Comparison of ENCODE assay signal across 30 mouse cellular contexts in genomic region chr9:107993013-107993412, GRCm38 (mm10). TPM values are rescaled to one million over a fixed set of nuclear protein-coding genes. Genes with fewer than 3 reads are reported as not detected.
DNase-seq lines count a peak whose midpoint lies in the region; ATAC-seq lines count a peak whose summit lies in the region.
"Had no signal": no experiment of that assay in that cellular context is flagged by ENCODE, and none has a peak within 500 bp of the region (broad histone marks: within the 10 kb centered on the region; RNA-seq: fewer than 3 reads in every experiment).

No protein-coding gene starts in this region.

- no peak overlapping the region for H3K9ac ChIP-seq in heart, embryonic 16.5 days (ENCODE audit: low read length)
- H3K9ac ChIP-seq: embryonic facial prominence, embryonic 12.5 days; hindbrain, embryonic 12.5 days had no signal

- H3K4me3 ChIP-seq in heart, embryonic 16.5 days (ENCODE audit: low read length): no peak overlapping the region
- H3K4me3 ChIP-seq: embryonic facial prominence, embryonic 12.5 days; erythroblast, embryonic 14.5 days; forebrain, embryonic 10.5 days; forebrain, embryonic 13.5 days; hindbrain, embryonic 12.5 days had no signal

- intact Hi-C loops in heart, postnatal 25 days (cut with DNase I): no loop called here

- H3K27me3 ChIP-seq in heart, embryonic 16.5 days (ENCODE audit: control insufficient read depth, insufficient read depth, low read length): no peaks in the 10 kb centered on the region
- H3K27me3 ChIP-seq: embryonic facial prominence, embryonic 12.5 days; forebrain, embryonic 13.5 days; hindbrain, embryonic 12.5 days had no signal

- no peaks in the 10 kb centered on the region; the same call in 1 of the 2 replicates for H3K4me1 ChIP-seq in heart, embryonic 16.5 days (ENCODE audit: control insufficient read depth, insufficient read depth, low read length)
- H3K4me1 ChIP-seq: forebrain, embryonic 13.5 days had no signal

- no peak for DNase-seq in heart, postnatal 25 days (ENCODE audit: low spot score)
- DNase-seq in T-cell, adult 2 months (ENCODE audit: low spot score): peak; percentile 35
- DNase-seq in thymus, postnatal 0 days (ENCODE audit: low spot score): peak; percentile 52
- DNase-seq in thymus, postnatal 25 days: peak; percentile 52
- no peak for DNase-seq in lung, postnatal 36 days
- DNase-seq in left cerebral cortex, adult 18-20 months (ENCODE audit: low spot score in 2 of 2): no peak
- DNase-seq: adrenal gland, postnatal 10 days; adrenal gland, postnatal 36 days; cerebellum, adult 18-20 months; cerebellum, adult 9-10 months; cerebellum, postnatal 14 days; gastrocnemius, postnatal 10 days; gastrocnemius, postnatal 36 days; heart, postnatal 10 days had no signal

- no peak overlapping the region for H3K4me2 ChIP-seq in heart, embryonic 16.5 days (ENCODE audit: low read depth, low read length)
- H3K4me2 ChIP-seq: embryonic facial prominence, embryonic 12.5 days; forebrain, embryonic 13.5 days; heart, embryonic 11.5 days; hindbrain, embryonic 12.5 days had no signal

- H3K27ac ChIP-seq in heart, embryonic 16.5 days (ENCODE audit: low read length): no peak overlapping the region
- H3K27ac ChIP-seq: forebrain, embryonic 10.5 days; forebrain, embryonic 13.5 days; hindbrain, embryonic 12.5 days had no signal

- no peaks in the 10 kb centered on the region for H3K36me3 ChIP-seq in heart, embryonic 16.5 days (ENCODE audit: control insufficient read depth, insufficient read depth)
- H3K36me3 ChIP-seq: embryonic facial prominence, embryonic 12.5 days; forebrain, embryonic 10.5 days; hindbrain, embryonic 12.5 days had no signal

- ATAC-seq in heart, embryonic 16.5 days (replicated peaks; ENCODE audit: extremely low read depth, insufficient read depth, low FRiP score): 0 out of 2 replicates have a peak, but pooled peaks have one; percentile 8
- no peak for ATAC-seq in erythroid progenitor cell, adult 5-6 weeks (replicated peaks; ENCODE audit: low FRiP score, poor library complexity, severe bottlenecking)
- ATAC-seq: activated CD4-positive, CD25-positive, alpha-beta regulatory T cell, adult 4 months; CD4-positive, CD25-positive, alpha-beta regulatory T cell, adult 4 months; forebrain, embryonic 13.5 days; forebrain, embryonic 16.5 days; hindbrain, embryonic 16.5 days had no signal

- 85% methylated on average over 11 of the region's 11 CpGs for WGBS in heart, embryonic 16.5 days

- H3K9me3 ChIP-seq in heart, embryonic 16.5 days (replicated peaks; ENCODE audit: control insufficient read depth, low read length): no peaks in the 10 kb centered on the region
- H3K9me3 ChIP-seq: embryonic facial prominence, embryonic 12.5 days; forebrain, embryonic 10.5 days; forebrain, embryonic 13.5 days; hindbrain, embryonic 12.5 days had no signal

RNA-seq across cellular contexts. Expression of gene Cdhr4, which starts 0.7 kb away (rescaled TPM):
- 4.6 TPM in 2 replicates for polyA plus RNA-seq in heart, embryonic 16.5 days (2015; fragmentation: Nextera tagmentation; extraction: Ambion mirVana)
- 1 to 10 TPM in 1 of 2 experiments, under 1 TPM in 1; 0.87 to 1.0 TPM for total RNA-seq in heart, postnatal 25 days (2021)
- polyA plus RNA-seq in thymus, postnatal 0 days (2015; fragmentation: Nextera tagmentation; extraction: Ambion mirVana): 0.90 and 0.95 TPM in 2 replicates
- total RNA-seq in left cerebral cortex, adult 18-20 months (2021): 1 to 10 TPM in 1 of 2 experiments, under 1 TPM in 1; 0.68 to 2.1 TPM
- total RNA-seq in erythroid progenitor cell, adult 5-6 weeks (2015; ENCODE audit: low replicate concordance): 14.8 TPM in 1 of 2 replicates, not detected in the other
- 13.3 TPM in 1 of 2 replicates, not detected in the other for total RNA-seq in erythroid progenitor cell, adult 5-6 weeks (2017; ENCODE audit: low replicate concordance)
- total RNA-seq: gastrocnemius, adult 18-20 months; granulocyte monocyte progenitor cell, adult 5-6 weeks had no signal
- polyA plus RNA-seq: C2C12 had no signal

RNA-seq across cellular contexts. Expression of gene Gm20662, which starts 3.1 kb away (rescaled TPM):
- 0.36 and 0.76 TPM in 2 replicates for polyA plus RNA-seq in heart, embryonic 16.5 days (2015; fragmentation: Nextera tagmentation; extraction: Ambion mirVana)
- 1 to 10 TPM; 1.1 to 1.4 TPM for total RNA-seq in heart, postnatal 25 days (2021)
- polyA plus RNA-seq in thymus, postnatal 0 days (2015; fragmentation: Nextera tagmentation; extraction: Ambion mirVana): 0.28 TPM in 1 of 2 replicates, not detected in the other
- total RNA-seq in left cerebral cortex, adult 18-20 months (2021): 1 to 10 TPM; 6.1 to 9.5 TPM
- not detected in 2 replicates for total RNA-seq in erythroid progenitor cell, adult 5-6 weeks (2015; ENCODE audit: low replicate concordance)
- total RNA-seq in erythroid progenitor cell, adult 5-6 weeks (2017; ENCODE audit: low replicate concordance): not detected in 2 replicates
- total RNA-seq: gastrocnemius, adult 18-20 months; gastrocnemius, postnatal 10 days; gastrocnemius, postnatal 36 days; heart, adult 8-10 months had no signal
- polyA plus RNA-seq: activated CD4-positive, CD25-positive, alpha-beta regulatory T cell, adult 4 months; CD4-positive, CD25-positive, alpha-beta regulatory T cell, adult 4 months; erythroblast, embryonic 14.5 days; forebrain, embryonic 10.5 days; hindbrain, embryonic 12.5 days had no signal

RNA-seq across cellular contexts. Expression of gene Inka1, which starts 7.3 kb away (rescaled TPM):
- polyA plus RNA-seq in heart, embryonic 16.5 days (2015; fragmentation: Nextera tagmentation; extraction: Ambion mirVana): 40.9 and 44.0 TPM in 2 replicates
- total RNA-seq in heart, postnatal 25 days (2021): 10 to 100 TPM in 1 of 2 experiments, 1 to 10 TPM in 1; 9.9 to 11.1 TPM
- polyA plus RNA-seq in thymus, postnatal 0 days (2015; fragmentation: Nextera tagmentation; extraction: Ambion mirVana): 31.6 and 33.8 TPM in 2 replicates
- total RNA-seq in left cerebral cortex, adult 18-20 months (2021): 1 to 10 TPM; 4.0 to 4.5 TPM
- 26.0 and 44.3 TPM in 2 replicates for total RNA-seq in erythroid progenitor cell, adult 5-6 weeks (2015; ENCODE audit: low replicate concordance)
- total RNA-seq in erythroid progenitor cell, adult 5-6 weeks (2017; ENCODE audit: low replicate concordance): 34.4 and 43.8 TPM in 2 replicates

RNA-seq across cellular contexts. Expression of gene Ip6k1, which starts 9.3 kb away (rescaled TPM):
- 38.8 and 43.9 TPM in 2 replicates for polyA plus RNA-seq in heart, embryonic 16.5 days (2015; fragmentation: Nextera tagmentation; extraction: Ambion mirVana)
- total RNA-seq in heart, postnatal 25 days (2021): 10 to 100 TPM; 44.8 TPM
- polyA plus RNA-seq in thymus, postnatal 0 days (2015; fragmentation: Nextera tagmentation; extraction: Ambion mirVana): 48.4 and 55.1 TPM in 2 replicates
- 100 to 1,000 TPM; 199 to 224 TPM for total RNA-seq in left cerebral cortex, adult 18-20 months (2021)
- 46.5 and 62.5 TPM in 2 replicates for total RNA-seq in erythroid progenitor cell, adult 5-6 weeks (2015; ENCODE audit: low replicate concordance)
- total RNA-seq in erythroid progenitor cell, adult 5-6 weeks (2017; ENCODE audit: low replicate concordance): 71.1 and 159 TPM in 2 replicates

RNA-seq across cellular contexts. Expression of gene Gm20661, which starts 10.2 kb away (rescaled TPM):
- polyA plus RNA-seq in heart, embryonic 16.5 days (2015; fragmentation: Nextera tagmentation; extraction: Ambion mirVana): 2.6 and 3.0 TPM in 2 replicates
- total RNA-seq in heart, postnatal 25 days (2021): under 1 TPM in 1 of 2 experiments, not detected in 1; 0.60 TPM
- polyA plus RNA-seq in thymus, postnatal 0 days (2015; fragmentation: Nextera tagmentation; extraction: Ambion mirVana): 0.26 and 0.27 TPM in 2 replicates
- under 1 TPM in 1 of 2 experiments, not detected in 1; 0.40 TPM for total RNA-seq in left cerebral cortex, adult 18-20 months (2021)
- 1.1 TPM in 1 of 2 replicates, not detected in the other for total RNA-seq in erythroid progenitor cell, adult 5-6 weeks (2015; ENCODE audit: low replicate concordance)
- total RNA-seq in erythroid progenitor cell, adult 5-6 weeks (2017; ENCODE audit: low replicate concordance): 0.64 and 4.2 TPM in 2 replicates
- total RNA-seq: gastrocnemius, adult 18-20 months; gastrocnemius, postnatal 36 days; granulocyte monocyte progenitor cell, adult 5-6 weeks had no signal
- polyA plus RNA-seq: activated CD4-positive, CD25-positive, alpha-beta regulatory T cell, adult 4 months; C2C12; CD4-positive, CD25-positive, alpha-beta regulatory T cell, adult 4 months had no signal

Comparison
In these comparisons a context has a peak if more than half of its experiments do, and no peak if none do; other contexts are left out.
1. DNase-seq: peak in T-cell, adult 2 months (single experiment), thymus, postnatal 0 days (single experiment) and thymus, postnatal 25 days (single experiment); none in heart, postnatal 25 days (single experiment), lung, postnatal 36 days (single experiment) and left cerebral cortex, adult 18-20 months (0 of 2).